Mouse (Mus musculus): Measurements from ENCODE around the gene Slc22a7. TPM values are rescaled to one million over a fixed set of nuclear protein-coding genes. Genes with fewer than 3 reads are reported as not detected.

Gene Slc22a7
- not detected in 2 replicates for polyA plus RNA-seq (2012; rRNA removed)

GRCm38 (mm10) chr17:46438298-46438873 is at the start of gene Slc22a7:
Slc22a7 (minus strand) TSS chr17:46438457.

GRCm38 (mm10) chr17:46487431-46487830 is 49.2 kb upstream of the Slc22a7 start, which contains the start of gene Ttbk1:
Ttbk1 (minus strand) TSS chr17:46487675.

GRCm38 (mm10) chr17:46428761-46429414 is 9.4 kb downstream of the Slc22a7 start, which contains the start of gene Crip3:
Crip3 (plus strand) TSS chr17:46428926.

GRCm38 (mm10) chr17:46383294-46384060 is 54.8 kb downstream of the Slc22a7 start, which contains the start of gene Zfp318:
Zfp318 (plus strand) TSS chr17:46383731.

Other genes with a start within 250 kb of the Slc22a7 start
- gene Polh, start 235.8 kb downstream of the Slc22a7 start, polyA plus RNA-seq (2012; rRNA removed): 6.9 and 7.8 TPM in 2 replicates
- gene Xpo5, start 235.7 kb downstream of the Slc22a7 start, polyA plus RNA-seq (2012; rRNA removed): 35.4 and 37.4 TPM in 2 replicates
- 70.9 and 83.1 TPM in 2 replicates for gene Polr1c, start 190.4 kb downstream of the Slc22a7 start, polyA plus RNA-seq (2012; rRNA removed)
- 332 and 400 TPM in 2 replicates for gene Yipf3, start 190.4 kb downstream of the Slc22a7 start, polyA plus RNA-seq (2012; rRNA removed)
- gene Lrrc73, start 184.9 kb downstream of the Slc22a7 start, polyA plus RNA-seq (2012; rRNA removed): 11.6 and 14.3 TPM in 2 replicates
- gene Tjap1, start 155.4 kb downstream of the Slc22a7 start, polyA plus RNA-seq (2012; rRNA removed): 95.7 and 100 TPM in 2 replicates
- gene Dlk2, start 141.0 kb downstream of the Slc22a7 start, polyA plus RNA-seq (2012; rRNA removed): 1.9 and 3.8 TPM in 2 replicates
- 27.7 and 35.5 TPM in 2 replicates for gene Abcc10, start 110.1 kb downstream of the Slc22a7 start, polyA plus RNA-seq (2012; rRNA removed)
- gene Zfp318, start 54.7 kb downstream of the Slc22a7 start, polyA plus RNA-seq (2012; rRNA removed): 21.4 and 22.3 TPM in 2 replicates
- 12.5 and 15.5 TPM in 2 replicates for gene Crip3, start 9.5 kb downstream of the Slc22a7 start, polyA plus RNA-seq (2012; rRNA removed)
- gene Ttbk1, start 49.2 kb upstream of the Slc22a7 start, polyA plus RNA-seq (2012; rRNA removed): 0.33 and 0.38 TPM in 2 replicates
- 14.5 and 20.1 TPM in 2 replicates for gene Dnph1, start 58.3 kb upstream of the Slc22a7 start, polyA plus RNA-seq (2012; rRNA removed)
- 50.0 and 51.9 TPM in 2 replicates for gene Cul9, start 107.9 kb upstream of the Slc22a7 start, polyA plus RNA-seq (2012; rRNA removed)
- 385 and 401 TPM in 2 replicates for gene Srf, start 117.7 kb upstream of the Slc22a7 start, polyA plus RNA-seq (2012; rRNA removed)
- 76.6 and 82.6 TPM in 2 replicates for gene Ptk7, start 191.0 kb upstream of the Slc22a7 start, polyA plus RNA-seq (2012; rRNA removed)
- gene Klc4, start 207.6 kb upstream of the Slc22a7 start, polyA plus RNA-seq (2012; rRNA removed): 31.2 and 40.1 TPM in 2 replicates
- gene Mrpl2, start 207.8 kb upstream of the Slc22a7 start, polyA plus RNA-seq (2012; rRNA removed): 113 and 159 TPM in 2 replicates
- 110 and 114 TPM in 2 replicates for gene Cul7, start 211.9 kb upstream of the Slc22a7 start, polyA plus RNA-seq (2012; rRNA removed)
- 41.9 and 48.7 TPM in 2 replicates for gene Rrp36, start 235.9 kb upstream of the Slc22a7 start, polyA plus RNA-seq (2012; rRNA removed)
- gene Mea1, start 240.3 kb upstream of the Slc22a7 start, polyA plus RNA-seq (2012; rRNA removed): 53.1 and 64.5 TPM in 2 replicates
- 121 and 137 TPM in 2 replicates for gene Klhdc3, start 242.5 kb upstream of the Slc22a7 start, polyA plus RNA-seq (2012; rRNA removed)